Mouse (Mus musculus) retina, postnatal 7 days (tissue): ENCODE data around the gene Crlf3.
"Not testable (repeated sequence)": the region's sequence is repeated elsewhere in the genome, so short reads cannot be mapped to it uniquely, and the experiment has no call there.

Source experiments
- DNase-seq: peaks from one replicate; pipeline ENCODE4 v3.0.0-alpha.2; 2012; ENCODE audit warnings: low read depth, low spot score

Gene Crlf3

GRCm38 (mm10) chr11:80067558-80067957, 13.2 kb downstream of the Crlf3 start:
- no peak for DNase-seq

GRCm38 (mm10) chr11:80066373-80066772, 14.4 kb downstream of the Crlf3 start:
- not testable (repeated sequence) for DNase-seq

- DNase-seq = no peak
Measured at GRCm38 (mm10) chr11:80062159-80062558, 18.6 kb downstream of the Crlf3 start.

GRCm38 (mm10) chr11:80056141-80056540, 24.6 kb downstream of the Crlf3 start:
- no peak for DNase-seq

- no peak for DNase-seq
Measured at GRCm38 (mm10) chr11:80054659-80055058, 26.1 kb downstream of the Crlf3 start.

- no peak for DNase-seq
Measured at GRCm38 (mm10) chr11:80053171-80053570, 27.6 kb downstream of the Crlf3 start.

- DNase-seq = no peak
Measured at GRCm38 (mm10) chr11:80052456-80052855, 28.3 kb downstream of the Crlf3 start.

- no peak for DNase-seq
Measured at GRCm38 (mm10) chr11:80050088-80050487, 30.7 kb downstream of the Crlf3 start.

GRCm38 (mm10) chr11:80046856-80047255, 33.9 kb downstream of the Crlf3 start:
- DNase-seq = no peak

- no peak for DNase-seq
Measured at GRCm38 (mm10) chr11:80043419-80043817, 37.4 kb downstream of the Crlf3 start.

GRCm38 (mm10) chr11:80042615-80043418, 38.0 kb downstream of the Crlf3 start:
- DNase-seq = peak; percentile 36

GRCm38 (mm10) chr11:80037495-80037894, 43.3 kb downstream of the Crlf3 start:
- DNase-seq = no peak

GRCm38 (mm10) chr11:80021306-80021705, 59.5 kb downstream of the Crlf3 start:
- DNase-seq = no peak

- no peak for DNase-seq
Measured at GRCm38 (mm10) chr11:80019792-80020191, 61.0 kb downstream of the Crlf3 start.

GRCm38 (mm10) chr11:80016533-80016932, 64.3 kb downstream of the Crlf3 start:
- DNase-seq = not testable (repeated sequence)
